Mouse (Mus musculus): ENCODE data around the gene Henmt1. TPM values are rescaled to one million over a fixed set of nuclear protein-coding genes. Genes with fewer than 3 reads are reported as not detected.

Henmt1 gene
- total and polyA plus RNA-seq, 2 experiments: not detected

- no peaks in the 10 kb centered on the region for H3K27me3 ChIP-seq (ENCODE audit: control insufficient read depth, insufficient read depth, low read length)
- H3K36me3 ChIP-seq (ENCODE audit: control insufficient read depth, insufficient read depth, low read length): no peaks in the 10 kb centered on the region
- no peaks in the 10 kb centered on the region for H3K4me1 ChIP-seq (ENCODE audit: control insufficient read depth, insufficient read depth, low read length)
- H3K9ac ChIP-seq (ENCODE audit: low read depth, low read length): no peak overlapping the region
- WGBS: 86% methylated on average over 3 of the region's 3 CpGs
- H3K27ac ChIP-seq (replicated peaks; ENCODE audit: insufficient read depth, low read depth, low read length): no peak overlapping the region
- TF ChIP-seq CTCF (IDR thresholded peaks at IDR 0.05; ENCODE audit: low read depth, low read length) (no peak), POLR2A (IDR thresholded peaks at IDR 0.05; ENCODE audit: extremely low read depth, insufficient read depth, low read length) (no peak)
- DNase-seq (ENCODE audit: extremely low read depth, low read depth, low spot score): no peak
- no peak overlapping the region for H3K4me3 ChIP-seq (ENCODE audit: insufficient read depth, low read depth, low read length)
- no peaks in the 10 kb centered on the region for H3K79me2 ChIP-seq (ENCODE audit: control insufficient read depth, insufficient read depth, low read length)
These were observed 19.1 kb upstream of the Henmt1 start for GRCm38 (mm10) chr3:108920442-108921070.

GRCm38 (mm10) chr3:108921822-108922221 is 17.9 kb upstream of the Henmt1 start:
- no peak overlapping the region for H3K4me3 ChIP-seq (ENCODE audit: insufficient read depth, low read depth, low read length)
- H3K27ac ChIP-seq (replicated peaks; ENCODE audit: insufficient read depth, low read depth, low read length): no peak overlapping the region
- no peaks in the 10 kb centered on the region for H3K79me2 ChIP-seq (ENCODE audit: control insufficient read depth, insufficient read depth, low read length)
- WGBS: 94% methylated on average over 1 of the region's 1 CpGs
- H3K4me1 ChIP-seq (ENCODE audit: control insufficient read depth, insufficient read depth, low read length): no peaks in the 10 kb centered on the region
- H3K36me3 ChIP-seq (ENCODE audit: control insufficient read depth, insufficient read depth, low read length): no peaks in the 10 kb centered on the region
- no peak overlapping the region for H3K9ac ChIP-seq (ENCODE audit: low read depth, low read length)
- no peak for DNase-seq (ENCODE audit: extremely low read depth, low read depth, low spot score)
- TF ChIP-seq CTCF (IDR thresholded peaks at IDR 0.05; ENCODE audit: low read depth, low read length) (no peak), POLR2A (IDR thresholded peaks at IDR 0.05; ENCODE audit: extremely low read depth, insufficient read depth, low read length) (no peak)
- no peaks in the 10 kb centered on the region for H3K27me3 ChIP-seq (ENCODE audit: control insufficient read depth, insufficient read depth, low read length)

GRCm38 (mm10) chr3:108925677-108926076 is 14.0 kb upstream of the Henmt1 start:
- Histone ChIP-seq H3K4me1 (ENCODE audit: control insufficient read depth, insufficient read depth, low read length) (no peaks in the 10 kb centered on the region), H3K27me3 (ENCODE audit: control insufficient read depth, insufficient read depth, low read length) (no peaks in the 10 kb centered on the region), H3K27ac (replicated peaks; ENCODE audit: insufficient read depth, low read depth, low read length) (no peak overlapping the region), H3K79me2 (ENCODE audit: control insufficient read depth, insufficient read depth, low read length) (no peaks in the 10 kb centered on the region), H3K4me3 (ENCODE audit: insufficient read depth, low read depth, low read length) (no peak overlapping the region), H3K9ac (ENCODE audit: low read depth, low read length) (no peak overlapping the region), H3K36me3 (ENCODE audit: control insufficient read depth, insufficient read depth, low read length) (no peaks in the 10 kb centered on the region)
- TF ChIP-seq POLR2A (IDR thresholded peaks at IDR 0.05; ENCODE audit: extremely low read depth, insufficient read depth, low read length): no peak
- no peak for TF ChIP-seq CTCF (IDR thresholded peaks at IDR 0.05; ENCODE audit: low read depth, low read length)
- DNase-seq (ENCODE audit: extremely low read depth, low read depth, low spot score): no peak
- 81% methylated on average over 4 of the region's 4 CpGs for WGBS

- H3K36me3 ChIP-seq (ENCODE audit: control insufficient read depth, insufficient read depth, low read length): no peaks in the 10 kb centered on the region
- no peaks in the 10 kb centered on the region for H3K4me1 ChIP-seq (ENCODE audit: control insufficient read depth, insufficient read depth, low read length)
- H3K79me2 ChIP-seq (ENCODE audit: control insufficient read depth, insufficient read depth, low read length): no peaks in the 10 kb centered on the region
- H3K4me3 ChIP-seq (ENCODE audit: insufficient read depth, low read depth, low read length): no peak overlapping the region
- no peaks in the 10 kb centered on the region for H3K27me3 ChIP-seq (ENCODE audit: control insufficient read depth, insufficient read depth, low read length)
- no peak overlapping the region for H3K27ac ChIP-seq (replicated peaks; ENCODE audit: insufficient read depth, low read depth, low read length)
- WGBS: 88% methylated on average over 1 of the region's 1 CpGs
- TF ChIP-seq CTCF (IDR thresholded peaks at IDR 0.05; ENCODE audit: low read depth, low read length) (no peak), POLR2A (IDR thresholded peaks at IDR 0.05; ENCODE audit: extremely low read depth, insufficient read depth, low read length) (no peak)
- DNase-seq (ENCODE audit: extremely low read depth, low read depth, low spot score): no peak
- H3K9ac ChIP-seq (ENCODE audit: low read depth, low read length): no peak overlapping the region
These were observed 13.4 kb upstream of the Henmt1 start for GRCm38 (mm10) chr3:108926308-108926707.

GRCm38 (mm10) chr3:108933557-108933956 is 6.1 kb upstream of the Henmt1 start:
- TF ChIP-seq CTCF (IDR thresholded peaks at IDR 0.05; ENCODE audit: low read depth, low read length) (no peak), POLR2A (IDR thresholded peaks at IDR 0.05; ENCODE audit: extremely low read depth, insufficient read depth, low read length) (no peak)

GRCm38 (mm10) chr3:108938691-108939090 is 982 bp upstream of the Henmt1 start:
- WGBS: 92% methylated on average over 5 of the region's 5 CpGs
- no peaks in the 10 kb centered on the region for H3K79me2 ChIP-seq (ENCODE audit: control insufficient read depth, insufficient read depth, low read length)
- H3K4me1 ChIP-seq (ENCODE audit: control insufficient read depth, insufficient read depth, low read length): no peaks in the 10 kb centered on the region
- peaks cover 5% of the 10 kb centered on the region for H3K27me3 ChIP-seq (ENCODE audit: control insufficient read depth, insufficient read depth, low read length)
- no peak overlapping the region for H3K9ac ChIP-seq (ENCODE audit: low read depth, low read length)
- TF ChIP-seq POLR2A (IDR thresholded peaks at IDR 0.05; ENCODE audit: extremely low read depth, insufficient read depth, low read length) (no peak), CTCF (IDR thresholded peaks at IDR 0.05; ENCODE audit: low read depth, low read length) (no peak)
- no peak for DNase-seq (ENCODE audit: extremely low read depth, low read depth, low spot score)
- no peaks in the 10 kb centered on the region for H3K36me3 ChIP-seq (ENCODE audit: control insufficient read depth, insufficient read depth, low read length)
- no peak overlapping the region for H3K27ac ChIP-seq (replicated peaks; ENCODE audit: insufficient read depth, low read depth, low read length)
- no peak overlapping the region for H3K4me3 ChIP-seq (ENCODE audit: insufficient read depth, low read depth, low read length)

More at GRCm38 (mm10) chr3:108933557-108933956, 6.1 kb upstream of the Henmt1 start:
- DNase-seq (ENCODE audit: extremely low read depth, low read depth, low spot score): no peak
- H3K79me2 ChIP-seq (ENCODE audit: control insufficient read depth, insufficient read depth, low read length): no peaks in the 10 kb centered on the region
- H3K9ac ChIP-seq (ENCODE audit: low read depth, low read length): no peak overlapping the region
- WGBS: 94% methylated on average over 6 of the region's 6 CpGs
- no peaks in the 10 kb centered on the region for H3K4me1 ChIP-seq (ENCODE audit: control insufficient read depth, insufficient read depth, low read length)
- no peak overlapping the region for H3K4me3 ChIP-seq (ENCODE audit: insufficient read depth, low read depth, low read length)
- no peaks in the 10 kb centered on the region for H3K27me3 ChIP-seq (ENCODE audit: control insufficient read depth, insufficient read depth, low read length)
- H3K36me3 ChIP-seq (ENCODE audit: control insufficient read depth, insufficient read depth, low read length): no peaks in the 10 kb centered on the region
- H3K27ac ChIP-seq (replicated peaks; ENCODE audit: insufficient read depth, low read depth, low read length): no peak overlapping the region
